In genomic region chr5:113815638-113816152, GRCm38 (mm10) we compare ENCODE assay signal across 9 mouse cellular contexts. TPM values are rescaled to one million over a fixed set of nuclear protein-coding genes. Genes with fewer than 3 reads are reported as not detected.
DNase-seq lines count a peak whose midpoint lies in the region; ATAC-seq and TF ChIP-seq lines count a peak whose summit lies in the region.
"Had no signal": no experiment of that assay in that cellular context is flagged by ENCODE, and none has a peak within 500 bp of the region (broad histone marks: within the 10 kb centered on the region; RNA-seq: fewer than 3 reads in every experiment).

No protein-coding gene starts in this region.

- no peak for ATAC-seq in kidney, embryonic 16.5 days (ENCODE audit: low FRiP score, low TSS enrichment)
- ATAC-seq in liver, postnatal 0 days: peak; percentile 67

- H3K27ac ChIP-seq in kidney, embryonic 16.5 days (ENCODE audit: low read length): no peak overlapping the region
- no peak overlapping the region for H3K27ac ChIP-seq in liver, postnatal 0 days (ENCODE audit: low read depth)
- H3K27ac ChIP-seq: heart, embryonic 15.5 days had no signal

- no peaks in the 10 kb centered on the region for H3K79me3 ChIP-seq in C2C12 (ENCODE audit: low read depth)

- no peak for TF ChIP-seq EP300 in liver, postnatal 0 days (IDR thresholded peaks at IDR 0.05; ENCODE audit: low read depth)

- no peak overlapping the region for H3K4me3 ChIP-seq in C2C12 (ENCODE audit: insufficient read depth, poor library complexity, severe bottlenecking)
- H3K4me3 ChIP-seq in kidney, embryonic 16.5 days (ENCODE audit: low read length): no peak overlapping the region
- H3K4me3 ChIP-seq in liver, postnatal 0 days (ENCODE audit: low read depth, low read length): no peak overlapping the region
- H3K4me3 ChIP-seq: heart, embryonic 15.5 days had no signal

- no peaks in the 10 kb centered on the region for H3K79me2 ChIP-seq in C2C12 (ENCODE audit: control insufficient read depth, insufficient read depth)

- peak overlapping the region; percentile 16; the same call in 1 of the 2 replicates for H3K9ac ChIP-seq in kidney, embryonic 16.5 days (replicated peaks; ENCODE audit: low read length)
- H3K9ac ChIP-seq in liver, postnatal 0 days (replicated peaks): no peak overlapping the region
- H3K9ac ChIP-seq: heart, embryonic 15.5 days had no signal

- no peak overlapping the region for H3ac ChIP-seq in C2C12 (ENCODE audit: control insufficient read depth, insufficient read length, low read depth)

- no peaks in the 10 kb centered on the region for H3K36me3 ChIP-seq in C2C12 (ENCODE audit: control insufficient read depth, insufficient read depth)
- no peaks in the 10 kb centered on the region for H3K36me3 ChIP-seq in kidney, embryonic 16.5 days (ENCODE audit: insufficient read depth, low read length)
- H3K36me3 ChIP-seq in liver, postnatal 0 days (replicated peaks; ENCODE audit: insufficient read depth, low read length): no peaks in the 10 kb centered on the region
- H3K36me3 ChIP-seq: heart, embryonic 15.5 days had no signal

- peak; percentile 71 for TF ChIP-seq CTCF in C2C12 (IDR thresholded peaks at IDR 0.05; ENCODE audit: control insufficient read depth, insufficient read depth, insufficient read length)
- peak; percentile 94 for TF ChIP-seq CTCF in liver, postnatal 0 days (IDR thresholded peaks at IDR 0.05; ENCODE audit: low read depth)

- H3K4me2 ChIP-seq in kidney, embryonic 16.5 days (replicated peaks; ENCODE audit: low read depth, low read length): no peak overlapping the region; the same call in 1 of the 2 replicates
- no peak overlapping the region for H3K4me2 ChIP-seq in liver, postnatal 0 days (ENCODE audit: low read depth, low read length)
- H3K4me2 ChIP-seq: heart, embryonic 15.5 days had no signal

- peaks cover 6% of the 10 kb centered on the region; the same call in 1 of the 2 replicates for H3K9me3 ChIP-seq in kidney, embryonic 16.5 days (ENCODE audit: low read length)
- no peaks in the 10 kb centered on the region for H3K9me3 ChIP-seq in liver, postnatal 0 days (ENCODE audit: low read length)
- H3K9me3 ChIP-seq: heart, embryonic 15.5 days had no signal

- WGBS in kidney, embryonic 16.5 days: 12% methylated on average over 15 of the region's 15 CpGs
- 14% methylated on average over 15 of the region's 15 CpGs for WGBS in liver, postnatal 0 days (ENCODE audit: insufficient replicate concordance)

- peak; percentile 57 for DNase-seq in WW6 (ENCODE audit: low read depth, low spot score)
- DNase-seq in cerebellum, postnatal 36 days: peak; percentile 68 to 84
- peak; percentile 78 to 84 for DNase-seq in gastrocnemius, postnatal 4 days (ENCODE audit: low spot score in 2 of 2)
- DNase-seq in liver, postnatal 0 days: peak; percentile 91
- DNase-seq in ovary, adult 18-20 months (ENCODE audit: low spot score): peak; percentile 27
- DNase-seq in thymus, postnatal 25 days: peak; percentile 76

- peaks cover 11% of the 10 kb centered on the region for H3K27me3 ChIP-seq in C2C12 (ENCODE audit: control insufficient read depth, insufficient read depth, insufficient read length)
- H3K27me3 ChIP-seq in kidney, embryonic 16.5 days (ENCODE audit: insufficient read depth, low read length): no peaks in the 10 kb centered on the region; the same call in 1 of the 2 replicates
- H3K27me3 ChIP-seq in liver, postnatal 0 days (ENCODE audit: insufficient read depth, low read length): no peaks in the 10 kb centered on the region

- H3K4me1 ChIP-seq in kidney, embryonic 16.5 days (ENCODE audit: insufficient read depth, low read length): peaks cover 13% of the 10 kb centered on the region
- peaks cover 8% of the 10 kb centered on the region; the same call in 1 of the 2 replicates for H3K4me1 ChIP-seq in liver, postnatal 0 days (ENCODE audit: insufficient read depth)

TF ChIP-seq in C2C12, 6 proteins besides CTCF, POLR2A, EP300 and RAD21:
- no peak for TF ChIP-seq FOSL1 (IDR thresholded peaks at IDR 0.05; ENCODE audit: insufficient read depth, low read length, poor library complexity, severe bottlenecking)
- TF ChIP-seq MYOD1 (IDR thresholded peaks at IDR 0.05; ENCODE audit: control insufficient read depth, insufficient read length, low read depth): no peak

RNA-seq across cellular contexts. Expression of gene Tmem119, which starts 15.4 kb away (rescaled TPM):
- polyA plus RNA-seq in C2C12 (2012; fragmentation: generic; extraction: Trizol): 127 TPM
- 10 to 100 TPM; 30.8 to 34.9 TPM for total RNA-seq in gastrocnemius, postnatal 4 days (2021)
- 46.1 and 51.7 TPM in 2 replicates for polyA plus RNA-seq in kidney, embryonic 16.5 days (2015; fragmentation: Nextera tagmentation; extraction: Ambion mirVana)
- polyA plus RNA-seq in liver, postnatal 0 days (2015; fragmentation: Nextera tagmentation; extraction: Ambion mirVana): 3.2 and 3.4 TPM in 2 replicates

RNA-seq across cellular contexts. Expression of gene Selplg, which starts 16.7 kb away (rescaled TPM):
- 0.06 TPM for polyA plus RNA-seq in C2C12 (2012; fragmentation: generic; extraction: Trizol)
- 1 to 10 TPM; 3.0 to 3.1 TPM for total RNA-seq in gastrocnemius, postnatal 4 days (2021)
- 2.4 TPM in 2 replicates for polyA plus RNA-seq in kidney, embryonic 16.5 days (2015; fragmentation: Nextera tagmentation; extraction: Ambion mirVana)
- 18.9 and 21.5 TPM in 2 replicates for polyA plus RNA-seq in liver, postnatal 0 days (2015; fragmentation: Nextera tagmentation; extraction: Ambion mirVana)

RNA-seq across cellular contexts. Expression of gene Iscu, which starts 43.1 kb away (rescaled TPM):
- polyA plus RNA-seq in C2C12 (2012; fragmentation: generic; extraction: Trizol): 119 TPM
- total RNA-seq in gastrocnemius, postnatal 4 days (2021): 10 to 100 TPM; 69.5 to 70.2 TPM
- 107 and 110 TPM in 2 replicates for polyA plus RNA-seq in kidney, embryonic 16.5 days (2015; fragmentation: Nextera tagmentation; extraction: Ambion mirVana)
- polyA plus RNA-seq in liver, postnatal 0 days (2015; fragmentation: Nextera tagmentation; extraction: Ambion mirVana): 109 TPM in 2 replicates

RNA-seq across cellular contexts. Expression of gene Sart3, which starts 43.4 kb away (rescaled TPM):
- polyA plus RNA-seq in C2C12 (2012; fragmentation: generic; extraction: Trizol): 53.4 TPM
- total RNA-seq in gastrocnemius, postnatal 4 days (2021): 10 to 100 TPM; 18.9 to 21.9 TPM
- 54.8 and 62.4 TPM in 2 replicates for polyA plus RNA-seq in kidney, embryonic 16.5 days (2015; fragmentation: Nextera tagmentation; extraction: Ambion mirVana)
- polyA plus RNA-seq in liver, postnatal 0 days (2015; fragmentation: Nextera tagmentation; extraction: Ambion mirVana): 6.9 and 7.9 TPM in 2 replicates

Comparison
In these comparisons a context has a peak if more than half of its experiments do, and no peak if none do; other contexts are left out.
1. DNase-seq: peak in every context shown above with its lines; median percentile 91 in liver, postnatal 0 days; 81 in gastrocnemius, postnatal 4 days; 76 in cerebellum, postnatal 36 days; 76 in thymus, postnatal 25 days; 57 in WW6; 27 in ovary, adult 18-20 months.
2. RNA of gene Tmem119, which starts 15.4 kb away (polyA plus RNA-seq): 127 TPM in C2C12 (single experiment) and 46.1 to 51.7 TPM in kidney, embryonic 16.5 days; 3.2 to 3.4 TPM in liver, postnatal 0 days; every median in the first group is over 10 times any median in the second.